In the genomic region with DNA sequence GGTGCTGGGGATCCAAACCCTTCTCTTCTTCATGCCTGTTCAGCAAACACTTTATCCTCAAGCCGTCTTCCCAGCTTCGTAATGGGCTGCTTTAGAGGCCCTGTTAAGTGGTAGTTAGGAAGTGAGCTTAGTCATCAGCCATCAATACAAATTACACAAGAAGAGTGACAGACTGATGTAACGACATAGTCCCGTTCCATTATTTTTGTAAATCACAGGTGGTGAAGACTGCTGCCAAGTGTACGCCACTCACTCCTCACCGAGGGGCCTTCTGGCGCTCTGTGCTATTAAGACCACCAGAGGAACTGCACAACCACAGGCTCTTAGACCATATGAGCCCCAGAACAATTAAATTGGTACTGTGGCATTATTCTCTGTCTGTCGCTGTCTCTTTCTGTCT, we compare ENCODE assay signal across 27 mouse cellular contexts. TPM values are rescaled to one million over a fixed set of nuclear protein-coding genes. Genes with fewer than 3 reads are reported as not detected.
DNase-seq lines count a peak whose midpoint lies in the region; ATAC-seq and TF ChIP-seq lines count a peak whose summit lies in the region.
"Had no signal": no experiment of that assay in that cellular context is flagged by ENCODE, and none has a peak within 500 bp of the region (broad histone marks: within the 10 kb centered on the region; RNA-seq: fewer than 3 reads in every experiment).

No protein-coding gene starts in this region.

- no peak for TF ChIP-seq CTCF in layer of hippocampus, adult 2 months (conservative IDR thresholded peaks at IDR 0.05)

- H3K9me3 ChIP-seq in forebrain, embryonic 16.5 days (ENCODE audit: control insufficient read depth, low read length): no peaks in the 10 kb centered on the region
- H3K9me3 ChIP-seq: heart, embryonic 10.5 days; heart, embryonic 15.5 days; limb, embryonic 12.5 days; liver, embryonic 15.5 days; neural tube, embryonic 12.5 days had no signal

- peak overlapping the region; percentile 74 for H3K27ac ChIP-seq in layer of hippocampus, adult 2 months
- H3K27ac ChIP-seq in forebrain, embryonic 16.5 days (ENCODE audit: low read length): peak overlapping the region; percentile 66
- H3K27ac ChIP-seq: gastrocnemius, adult 2 months; heart, embryonic 10.5 days; heart, embryonic 15.5 days; left cerebral cortex, adult 2 months; limb, embryonic 12.5 days; liver, embryonic 15.5 days; neural tube, embryonic 12.5 days had no signal

- ATAC-seq in forebrain, embryonic 16.5 days: peak; percentile 75
- ATAC-seq: intestine, postnatal 0 days; midbrain, embryonic 16.5 days had no signal

- no peak overlapping the region for H3K9ac ChIP-seq in forebrain, embryonic 16.5 days (replicated peaks; ENCODE audit: low read depth, low read length)
- H3K9ac ChIP-seq: heart, embryonic 15.5 days; limb, embryonic 12.5 days; liver, embryonic 15.5 days; lung, embryonic 14.5 days; neural tube, embryonic 12.5 days had no signal

- H3K36me3 ChIP-seq in forebrain, embryonic 16.5 days (ENCODE audit: control insufficient read depth, insufficient read depth): no peaks in the 10 kb centered on the region
- H3K36me3 ChIP-seq: heart, embryonic 10.5 days; heart, embryonic 15.5 days; limb, embryonic 12.5 days; liver, embryonic 15.5 days; neural tube, embryonic 12.5 days had no signal

- DNase-seq in heart, adult 11 months: peak; percentile 63
- no peak for DNase-seq in heart, adult 9 months (ENCODE audit: low spot score in 2 of 2)
- DNase-seq in layer of hippocampus, adult 2 months (ENCODE audit: low spot score in 2 of 2): no peak
- DNase-seq in layer of hippocampus, adult 11-12 months (ENCODE audit: low spot score): no peak
- DNase-seq in brain, adult 2 months (ENCODE audit: low read depth, low spot score): peak; percentile 31
- no peak for DNase-seq in adrenal gland, postnatal 10 days
- no peak for DNase-seq in layer of hippocampus, adult 9-10 months (ENCODE audit: low spot score)
- DNase-seq: adrenal gland, adult 8-10 months; B cell, adult 2 months; cerebellum, adult 18-20 months; gastrocnemius, adult 2 months; kidney, adult 9 months; kidney, postnatal 10 days; lung, embryonic 14.5 days; lung, postnatal 36 days; right cerebral cortex, postnatal 4 days had no signal

- no peaks in the 10 kb centered on the region for H3K27me3 ChIP-seq in forebrain, embryonic 16.5 days (replicated peaks; ENCODE audit: control insufficient read depth, insufficient read depth, low read length)
- H3K27me3 ChIP-seq: heart, embryonic 15.5 days; limb, embryonic 12.5 days; liver, embryonic 15.5 days; neural tube, embryonic 12.5 days had no signal

- peaks cover 24% of the 10 kb centered on the region for H3K4me1 ChIP-seq in forebrain, embryonic 16.5 days (replicated peaks; ENCODE audit: control insufficient read depth, insufficient read depth, low read length)
- H3K4me1 ChIP-seq: limb, embryonic 12.5 days had no signal

- 18% methylated on average over 8 of the region's 8 CpGs for WGBS in forebrain, embryonic 16.5 days

- no peak overlapping the region for H3K4me2 ChIP-seq in forebrain, embryonic 16.5 days (ENCODE audit: low read length)
- H3K4me2 ChIP-seq: heart, embryonic 15.5 days; limb, embryonic 12.5 days; liver, embryonic 15.5 days; lung, embryonic 14.5 days; midbrain, embryonic 11.5 days; neural tube, embryonic 12.5 days had no signal

- H3K4me3 ChIP-seq in layer of hippocampus, adult 2 months: no peak overlapping the region
- H3K4me3 ChIP-seq in forebrain, embryonic 16.5 days (replicated peaks; ENCODE audit: low read length): no peak overlapping the region
- H3K4me3 ChIP-seq: erythroblast, embryonic 14.5 days; gastrocnemius, adult 2 months; heart, embryonic 10.5 days; heart, embryonic 15.5 days; left cerebral cortex, adult 2 months; limb, embryonic 12.5 days; liver, embryonic 15.5 days; neural tube, embryonic 12.5 days had no signal

RNA-seq across cellular contexts. Expression of gene Pygl, which starts 7.3 kb away (rescaled TPM):
- 1 to 10 TPM; 4.2 to 4.5 TPM for total RNA-seq in layer of hippocampus, adult 2 months (2021)
- 5.1 and 7.0 TPM in 2 replicates for polyA plus RNA-seq in forebrain, embryonic 16.5 days (2015; fragmentation: Nextera tagmentation; extraction: Ambion mirVana)
- 10 to 100 TPM; 48.7 to 82.7 TPM for total RNA-seq in adrenal gland, postnatal 10 days (2021)

Comparison
In these comparisons a context has a peak if more than half of its experiments do, and no peak if none do; other contexts are left out.
1. DNase-seq: peak in heart, adult 11 months (single experiment) and brain, adult 2 months (single experiment); none in heart, adult 9 months (0 of 2), layer of hippocampus, adult 2 months (0 of 2), layer of hippocampus, adult 11-12 months (single experiment), adrenal gland, postnatal 10 days (single experiment) and layer of hippocampus, adult 9-10 months (single experiment).
2. RNA of gene Pygl, which starts 7.3 kb away (total RNA-seq): 48.7 to 82.7 TPM in adrenal gland, postnatal 10 days; 4.2 to 4.5 TPM in layer of hippocampus, adult 2 months; every median in the first group is over 4 times any median in the second.